Mouse (Mus musculus) ovary, postnatal 14 days (tissue): ENCODE data around the gene Prim2.
"Not testable (repeated sequence)": the region's sequence is repeated elsewhere in the genome, so short reads cannot be mapped to it uniquely, and the experiment has no call there.

Experiments
- DNase-seq: peaks from one replicate; pipeline ENCODE4 v3.0.0; 2022; ENCODE audit warnings: low spot score

Gene Prim2

DNA sequence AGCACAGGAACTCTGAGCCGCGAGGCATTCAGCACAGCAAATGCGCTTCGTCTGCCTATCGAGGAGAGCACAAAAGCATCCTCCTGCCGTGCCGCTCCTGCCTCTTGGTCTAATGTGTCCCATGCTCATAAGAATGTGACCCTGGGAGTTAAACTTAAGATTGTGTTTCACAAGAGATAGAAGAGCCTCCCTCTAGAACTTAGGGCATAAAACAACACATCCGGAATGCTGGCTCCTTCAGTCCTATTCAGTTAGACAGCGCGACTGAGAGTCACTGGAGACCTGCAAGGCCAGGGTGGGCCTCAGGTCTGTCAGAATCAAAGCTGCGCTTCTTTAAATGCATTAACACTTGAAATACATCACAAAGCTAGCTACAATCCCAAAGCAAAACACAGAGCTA lies 18.7 kb downstream of the Prim2 start:
- DNase-seq, result no peak

DNA sequence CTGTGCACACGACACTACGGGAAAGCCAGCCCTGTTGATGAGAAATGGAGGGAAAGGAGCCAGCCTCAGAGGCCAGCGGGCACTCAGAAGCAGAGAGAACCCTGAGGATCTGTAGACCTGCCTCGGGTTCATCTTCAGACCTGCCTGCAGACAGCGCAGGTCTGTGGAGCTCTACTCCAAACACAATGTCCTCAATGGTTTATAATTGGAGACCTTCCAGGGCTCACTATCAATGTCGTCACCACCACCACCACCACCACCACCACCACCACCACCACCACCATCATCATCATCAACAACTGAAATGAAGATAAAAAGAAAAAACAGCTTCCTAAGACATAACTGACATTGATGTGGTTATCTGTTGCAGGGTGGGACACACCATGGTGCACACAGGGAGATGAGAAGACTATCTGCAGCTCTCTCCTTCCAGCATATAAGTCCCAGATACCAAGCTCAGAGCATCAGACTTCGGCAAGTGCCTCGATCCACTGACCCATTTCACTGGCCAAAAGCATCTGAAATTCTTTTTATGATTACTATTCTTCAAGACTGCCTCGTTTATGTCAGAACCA lies 20.0 kb downstream of the Prim2 start:
- DNase-seq, result no peak

DNA sequence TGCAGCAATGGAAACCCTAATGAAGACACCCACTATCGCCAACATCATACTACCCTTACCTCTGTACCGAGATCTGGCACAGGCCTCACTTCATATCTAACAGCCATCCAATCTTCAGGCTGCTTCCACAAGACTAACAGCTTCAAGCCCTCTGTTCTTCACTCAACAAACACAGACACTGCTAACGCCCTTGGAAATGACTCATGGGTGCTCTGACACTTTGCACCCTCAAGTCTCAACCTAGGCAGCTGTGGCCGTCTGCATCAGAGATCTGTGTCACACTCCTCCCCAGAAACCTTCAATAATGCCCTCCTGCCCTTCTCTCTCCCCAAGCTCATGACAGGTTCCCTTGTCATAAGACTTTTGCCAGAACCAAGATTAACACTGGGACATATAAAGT lies 20.6 kb downstream of the Prim2 start:
- no peak for DNase-seq

DNA sequence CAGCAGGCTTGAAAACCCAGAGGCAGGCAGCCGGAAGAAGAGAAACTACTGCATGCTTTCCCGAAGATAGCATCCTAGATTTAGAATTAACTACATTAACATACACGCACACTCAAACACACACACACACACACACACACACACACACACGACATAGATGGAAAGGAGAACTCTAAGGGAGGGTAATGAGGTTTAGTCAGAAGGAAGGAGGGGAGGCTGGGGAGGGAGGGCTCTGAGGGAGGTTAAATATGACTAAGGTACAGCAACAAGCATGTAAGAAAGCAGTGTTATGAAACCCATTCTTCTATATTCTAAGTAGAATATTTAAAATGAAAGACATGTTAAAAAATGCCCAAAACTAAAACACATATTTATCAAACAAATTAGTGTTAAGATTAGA lies 21.9 kb downstream of the Prim2 start:
- DNase-seq, result no peak

- DNase-seq, result no peak
Observed at GRCm38 (mm10) chr1:33647173-33647572, 22.4 kb downstream of the Prim2 start.

- DNase-seq, result no peak
Observed at GRCm38 (mm10) chr1:33645689-33646088, 23.9 kb downstream of the Prim2 start.

DNA sequence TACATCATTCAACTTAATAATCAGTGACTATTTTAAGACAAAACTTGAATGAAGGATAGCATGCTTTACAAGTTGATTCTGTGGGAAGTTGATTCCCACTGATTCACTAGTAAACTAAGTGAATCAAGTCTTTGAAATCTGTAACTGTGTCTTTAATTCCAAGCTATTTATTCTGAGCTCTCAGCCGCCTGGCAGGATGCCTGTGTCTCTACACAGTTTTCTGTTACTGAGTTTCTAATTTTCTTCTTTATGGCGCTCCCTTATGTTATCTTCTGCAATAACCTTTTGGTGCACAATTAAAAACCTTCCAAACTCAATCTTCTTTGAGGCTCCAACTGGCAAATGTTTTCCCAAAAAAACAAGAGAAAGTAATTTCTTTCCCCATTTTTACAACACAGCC lies 28.5 kb downstream of the Prim2 start:
- no peak for DNase-seq

- DNase-seq, result no peak
Observed at GRCm38 (mm10) chr1:33640089-33640488, 29.5 kb downstream of the Prim2 start.

DNA sequence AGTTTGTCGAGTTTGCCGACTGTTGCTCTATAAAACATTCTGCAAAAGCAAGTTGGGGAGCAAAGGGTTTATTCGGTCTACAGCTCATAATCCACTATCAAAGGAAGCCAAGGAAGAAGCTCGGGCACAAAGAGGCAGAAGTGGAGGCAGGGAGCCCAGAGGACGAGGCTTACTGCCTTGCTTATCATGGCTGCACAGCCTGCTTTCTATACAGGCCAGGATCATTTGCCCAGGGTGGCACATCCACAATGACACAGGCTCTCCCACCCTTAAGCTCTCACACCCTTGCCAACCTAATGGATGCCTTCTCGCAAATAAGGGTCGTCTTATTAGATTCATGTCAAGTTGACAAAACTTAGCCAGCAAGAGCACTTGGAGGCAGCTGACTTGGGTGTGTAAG lies 30.4 kb downstream of the Prim2 start:
- no peak for DNase-seq

DNA sequence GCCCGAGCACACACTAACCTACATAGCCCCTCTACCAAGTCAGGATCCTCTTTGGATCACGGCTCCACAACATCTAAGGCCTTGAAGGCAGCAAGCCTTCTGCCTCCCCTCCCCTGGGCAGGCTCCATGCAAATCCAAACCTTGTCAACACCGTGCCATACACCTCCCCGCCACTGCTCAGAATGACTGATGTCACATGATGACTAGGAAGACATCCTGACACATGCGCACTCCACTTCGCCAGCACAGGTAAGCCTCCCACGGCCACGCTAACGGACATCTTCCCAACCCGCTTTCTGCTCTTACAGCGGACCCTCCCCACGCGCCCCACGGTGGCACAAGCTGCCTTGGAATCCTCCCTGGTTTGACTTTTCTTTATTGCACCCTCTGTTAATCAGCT lies 31.8 kb downstream of the Prim2 start:
- no peak for DNase-seq

DNA sequence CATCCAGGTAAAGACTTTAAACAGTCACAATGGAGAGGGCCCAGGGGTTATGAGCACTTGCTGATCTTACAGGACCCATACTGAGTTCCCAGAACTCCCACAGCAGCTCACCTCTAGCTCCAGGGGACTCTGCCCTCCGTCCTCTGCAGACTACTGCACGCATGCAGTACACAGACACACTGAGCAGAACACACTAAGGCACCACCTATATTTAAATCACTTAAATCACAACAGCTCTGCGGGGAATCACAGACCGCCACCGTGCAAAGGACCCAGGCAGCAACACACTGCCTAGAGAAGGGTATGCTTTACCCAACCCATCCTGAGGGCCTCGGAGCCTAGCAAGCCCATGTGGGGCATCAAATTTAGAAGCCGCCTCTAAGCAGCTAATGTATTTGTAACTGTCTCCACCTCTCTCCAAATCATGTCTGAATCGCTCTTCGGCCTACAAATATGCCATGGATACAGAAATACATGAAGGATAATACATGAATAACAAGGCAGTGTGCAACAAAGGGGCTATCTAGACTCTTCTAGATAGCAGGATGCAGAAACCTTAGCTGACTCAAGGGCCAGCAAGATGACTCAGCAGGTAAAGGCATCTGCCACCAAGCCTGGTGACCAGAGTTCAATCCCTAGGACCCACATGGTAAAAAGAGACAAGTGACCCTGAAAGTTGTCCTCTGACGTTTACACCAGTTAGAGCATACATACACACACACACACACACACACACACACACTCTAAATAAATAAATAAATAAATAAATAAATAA lies 33.0 kb downstream of the Prim2 start:
- no peak for DNase-seq

DNA sequence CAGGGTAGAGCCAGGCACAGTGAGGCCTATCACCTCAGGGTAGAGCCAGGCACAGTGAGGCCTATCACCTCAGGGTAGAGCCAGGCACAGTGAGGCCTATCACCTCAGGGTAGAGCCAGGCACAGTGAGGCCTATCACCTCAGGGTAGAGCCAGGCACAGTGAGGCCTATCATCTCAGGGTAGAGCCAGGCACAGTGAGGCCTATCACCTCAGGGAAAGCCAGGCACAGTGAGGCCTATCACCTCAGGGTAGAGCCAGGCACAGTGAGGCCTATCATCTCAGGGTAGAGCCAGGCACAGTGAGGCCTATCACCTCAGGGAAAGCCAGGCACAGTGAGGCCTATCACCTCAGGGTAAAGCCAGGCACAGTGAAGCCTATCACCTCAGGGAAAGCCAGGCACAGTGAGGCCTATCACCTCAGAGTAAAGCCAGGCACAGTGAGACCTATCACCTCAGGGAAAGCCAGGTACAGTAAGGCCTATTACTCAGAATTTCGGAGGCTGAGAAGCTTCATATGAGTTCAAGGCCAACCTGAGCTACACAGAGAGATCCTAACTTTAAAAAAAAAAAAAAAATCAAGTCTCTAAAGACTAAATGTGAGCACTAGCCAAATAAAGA lies 38.5 kb downstream of the Prim2 start:
- DNase-seq, result not testable (repeated sequence)

GRCm38 (mm10) chr1:33627803-33628202 lies 41.8 kb downstream of the Prim2 start:
- no peak for DNase-seq

GRCm38 (mm10) chr1:33627070-33627469 lies 42.5 kb downstream of the Prim2 start:
- DNase-seq, result no peak

GRCm38 (mm10) chr1:33624900-33625299 lies 44.7 kb downstream of the Prim2 start:
- DNase-seq, result no peak

DNA sequence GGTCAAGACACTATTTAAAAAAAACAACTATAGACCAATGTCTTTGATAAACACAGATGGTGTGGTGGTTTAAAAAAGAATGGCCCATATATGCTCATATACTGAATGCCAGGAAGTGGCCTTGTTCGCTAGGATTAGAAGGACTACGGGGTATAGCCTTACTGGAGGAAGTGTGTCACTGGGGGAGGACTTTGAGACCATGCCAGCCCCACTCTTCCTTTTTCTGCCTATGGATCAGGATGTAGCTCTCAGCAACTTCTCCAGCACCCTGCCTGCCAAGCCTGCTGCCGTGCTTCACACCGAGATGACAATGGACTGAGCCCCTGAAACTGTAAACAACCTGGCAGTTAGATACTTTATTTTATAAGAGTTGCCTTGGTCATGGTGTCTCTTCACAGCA lies 45.2 kb downstream of the Prim2 start:
- DNase-seq, result no peak

DNA sequence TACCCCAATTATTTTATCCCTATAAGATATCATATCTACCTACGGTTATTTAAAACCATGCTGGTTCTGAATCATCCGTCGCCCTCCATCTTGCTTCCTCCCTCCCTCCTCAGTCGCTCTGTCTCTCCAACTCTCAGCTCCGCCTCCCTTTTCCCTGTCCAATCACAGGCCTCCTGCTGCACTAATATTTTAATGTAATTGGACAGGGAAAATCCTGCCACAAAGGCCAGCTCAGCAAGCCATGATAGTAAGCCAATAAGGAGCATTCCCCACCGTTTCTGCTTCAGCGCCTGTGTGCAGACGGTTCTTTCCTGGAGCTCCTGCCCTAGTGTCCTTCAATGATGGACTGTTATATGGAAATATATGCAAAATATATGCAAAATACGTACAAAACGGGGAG lies 47.8 kb downstream of the Prim2 start:
- no peak for DNase-seq

DNA sequence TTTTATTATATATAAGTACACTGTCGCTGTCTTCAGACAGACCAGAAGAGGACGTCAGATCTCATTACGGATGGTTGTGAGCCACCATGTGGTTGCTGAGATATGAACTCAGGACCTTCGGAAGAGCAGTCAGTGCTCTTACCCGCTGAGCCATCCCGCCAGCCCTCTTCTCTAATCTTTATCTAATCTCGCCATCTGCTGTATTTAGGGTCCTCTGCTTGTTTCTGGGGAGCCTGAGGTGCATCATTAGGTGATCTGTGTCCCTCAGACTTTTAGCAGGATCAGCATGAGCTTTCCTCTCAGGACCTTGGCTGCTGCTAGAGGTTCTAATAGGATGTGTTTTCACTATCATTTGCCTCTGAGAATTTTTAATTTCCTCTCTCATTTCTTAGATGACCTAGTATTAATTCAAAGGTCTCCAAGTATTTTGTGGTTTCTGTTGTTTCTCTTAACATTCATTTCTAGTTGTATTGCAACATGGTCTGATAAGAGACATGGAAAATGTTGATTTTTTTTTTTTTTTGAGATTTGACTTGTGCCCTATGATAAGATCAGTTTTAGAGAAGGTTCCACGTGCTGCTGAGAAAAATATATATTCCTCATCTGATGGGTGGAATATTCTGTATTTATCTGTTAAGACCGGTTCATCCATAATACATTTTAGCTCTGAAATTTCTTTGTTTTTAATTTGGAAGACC lies 49.4 kb downstream of the Prim2 start:
- no peak for DNase-seq

DNA sequence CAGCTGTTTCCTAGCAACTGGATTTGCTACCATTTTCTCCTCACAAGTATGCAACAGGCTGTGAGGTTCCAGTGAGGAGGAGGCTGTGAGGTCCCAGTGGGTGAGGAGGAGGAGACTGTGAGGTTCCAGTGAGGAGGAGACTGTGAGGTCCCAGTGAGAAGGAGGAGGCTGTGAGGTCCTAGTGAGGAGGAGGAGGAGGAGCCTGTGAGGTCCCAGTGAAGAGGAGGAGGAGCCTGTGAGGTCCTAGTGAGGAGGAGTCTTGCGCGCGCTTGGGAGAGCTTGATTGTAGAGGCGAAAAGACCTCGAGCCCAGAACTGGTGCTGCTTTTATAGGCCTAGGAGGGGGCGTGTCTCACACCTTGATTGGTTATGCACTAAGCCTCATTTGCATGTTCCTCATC lies 53.0 kb downstream of the Prim2 start:
- DNase-seq, result not testable (repeated sequence)

DNA sequence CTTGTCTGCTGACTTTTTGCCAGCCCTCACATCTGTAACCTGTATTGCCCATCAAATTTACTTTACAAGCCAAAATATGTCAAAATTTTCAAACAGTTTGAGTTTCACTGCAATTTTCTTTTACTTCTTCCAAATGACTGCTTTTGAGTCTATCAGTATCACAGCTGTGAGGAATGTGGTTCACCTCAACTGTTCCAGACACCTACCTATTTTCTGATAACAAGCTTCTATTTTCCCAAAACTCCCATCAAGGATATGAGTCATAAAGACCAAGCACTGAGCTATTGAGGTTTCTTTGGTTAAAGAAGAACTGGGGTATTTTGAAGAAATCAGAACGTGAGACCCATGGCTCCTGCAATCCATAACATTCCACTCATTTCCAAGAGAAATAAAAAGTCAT lies 57.5 kb downstream of the Prim2 start:
- no peak for DNase-seq

GRCm38 (mm10) chr1:33610026-33610721 lies 59.4 kb downstream of the Prim2 start:
- no peak for DNase-seq

DNA sequence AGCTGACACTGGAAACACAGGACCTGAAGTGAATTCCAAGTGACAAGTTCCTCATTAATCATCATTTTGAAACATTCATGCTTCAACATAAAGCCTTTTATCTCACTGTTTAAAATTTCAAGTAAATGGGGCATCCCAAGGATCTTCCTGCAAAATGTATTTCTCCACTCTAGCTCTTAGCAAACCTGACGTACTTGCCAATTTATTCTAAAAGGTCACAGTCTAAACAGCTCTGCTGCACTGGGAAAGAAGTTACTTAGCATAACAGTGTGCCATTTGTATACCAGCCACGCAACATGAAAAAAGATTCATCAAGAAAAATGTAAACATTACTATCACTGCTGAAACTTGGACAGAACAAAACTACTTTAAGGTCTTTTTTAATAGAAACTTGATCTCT lies 61.5 kb downstream of the Prim2 start:
- DNase-seq, result no peak
